Mouse (Mus musculus): ENCODE measurements around the gene Smarcc2. TPM values are rescaled to one million over a fixed set of nuclear protein-coding genes. Genes with fewer than 3 reads are reported as not detected.
A peak's percentile ranks its signal among the peaks of the same experiment; 100 is the strongest.

Smarcc2 gene
- polyA plus RNA-seq, 1 experiment from 2014 or later, result 124 TPM

GRCm38 (mm10) chr10:128493695-128494666, 34.9 kb downstream of the Smarcc2 start, which contains the start of gene Myl6:
Myl6 (minus strand) TSS chr10:128494145.
- no peaks in the 10 kb centered on the region for H3K9me3 ChIP-seq (ENCODE audit: control insufficient read depth, low read length)
- peak within 1 kb of the TSS; percentile 88 for H3K4me3 ChIP-seq (ENCODE audit: low read depth, low read length)
- no peaks in the 10 kb centered on the region for H3K27me3 ChIP-seq (ENCODE audit: control insufficient read depth, insufficient read depth, low read length)
- peak within 1 kb of the TSS; percentile 82 for H3K27ac ChIP-seq (ENCODE audit: low read depth, low read length)
- DNase-seq (ENCODE audit: low spot score), result peak; percentile 98
- peak; percentile 94 for ATAC-seq (ENCODE audit: insufficient read depth, low FRiP score, low TSS enrichment)
- WGBS, result under 1% methylated on average over 39 of the region's 45 CpGs
- H3K4me2 ChIP-seq (ENCODE audit: low read depth), result peak within 1 kb of the TSS; percentile 83
- peak within 1 kb of the TSS; percentile 71 for H3K9ac ChIP-seq (ENCODE audit: low read length)
- peaks cover 12% of the 10 kb centered on the region for H3K36me3 ChIP-seq (ENCODE audit: control insufficient read depth, insufficient read depth, low read length)
- H3K4me1 ChIP-seq (ENCODE audit: control insufficient read depth, insufficient read depth, low read length), result peaks cover 17% of the 10 kb centered on the region; the same call in 1 of the 2 replicates

DNA sequence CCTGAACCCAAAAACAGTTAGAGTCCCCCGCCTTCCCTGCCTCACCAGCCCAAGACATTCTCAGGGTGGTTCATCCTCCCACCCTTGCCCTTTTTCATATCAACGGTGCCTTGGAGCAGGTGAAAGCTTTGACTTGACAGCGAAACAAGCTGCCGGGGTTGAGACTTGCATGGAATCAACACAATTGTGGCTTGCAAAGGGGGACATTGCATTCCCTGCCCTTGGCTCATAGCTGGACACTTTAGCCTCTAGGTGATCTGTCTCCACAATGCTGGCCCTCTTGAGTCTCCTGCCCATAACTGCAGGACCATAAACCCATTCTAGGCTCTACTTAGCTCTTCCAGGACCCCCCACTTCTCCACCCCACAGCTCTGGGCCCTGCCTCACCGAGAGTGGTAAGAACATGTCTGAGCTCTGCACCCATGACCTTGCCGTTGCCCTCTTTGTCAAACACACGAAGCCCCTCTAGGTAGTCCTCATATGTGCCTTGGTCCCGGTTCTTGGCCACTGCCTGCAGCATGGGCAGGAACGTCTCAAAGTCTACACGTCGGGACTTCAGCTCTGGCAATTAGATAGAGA, 35.7 kb downstream of the Smarcc2 start:
- H3K9ac ChIP-seq (ENCODE audit: low read length), result peak overlapping the region; percentile 71
- H3K4me2 ChIP-seq (ENCODE audit: low read depth), result peak overlapping the region; percentile 83
- no peak for DNase-seq (ENCODE audit: low spot score)
- peaks cover 20% of the 10 kb centered on the region; the same call in 1 of the 2 replicates for H3K4me1 ChIP-seq (ENCODE audit: control insufficient read depth, insufficient read depth, low read length)
- no peaks in the 10 kb centered on the region for H3K9me3 ChIP-seq (ENCODE audit: control insufficient read depth, low read length)
- H3K27me3 ChIP-seq (ENCODE audit: control insufficient read depth, insufficient read depth, low read length), result no peaks in the 10 kb centered on the region
- WGBS, result 59% methylated on average over 11 of the region's 11 CpGs
- H3K36me3 ChIP-seq (ENCODE audit: control insufficient read depth, insufficient read depth, low read length), result peaks cover 8% of the 10 kb centered on the region
- no peak for ATAC-seq (ENCODE audit: insufficient read depth, low FRiP score, low TSS enrichment)
- peak overlapping the region; percentile 88 for H3K4me3 ChIP-seq (ENCODE audit: low read depth, low read length)
- H3K27ac ChIP-seq (ENCODE audit: low read depth, low read length), result peak overlapping the region; percentile 9; the same call in 1 of the 2 replicates

- Histone ChIP-seq H3K9ac (ENCODE audit: low read length) (no peak overlapping the region), H3K4me2 (ENCODE audit: low read depth) (peak overlapping the region; percentile 83; the same call in 1 of the 2 replicates), H3K9me3 (ENCODE audit: control insufficient read depth, low read length) (no peaks in the 10 kb centered on the region), H3K27me3 (ENCODE audit: control insufficient read depth, insufficient read depth, low read length) (no peaks in the 10 kb centered on the region), H3K27ac (ENCODE audit: low read depth, low read length) (no peak overlapping the region), H3K36me3 (ENCODE audit: control insufficient read depth, insufficient read depth, low read length) (peaks cover 6% of the 10 kb centered on the region), H3K4me1 (ENCODE audit: control insufficient read depth, insufficient read depth, low read length) (peaks cover 20% of the 10 kb centered on the region; the same call in 1 of the 2 replicates), H3K4me3 (ENCODE audit: low read depth, low read length) (peak overlapping the region; percentile 88; the same call in 1 of the 2 replicates)
- WGBS, result 87% methylated on average over 2 of the region's 2 CpGs
- no peak for ATAC-seq (ENCODE audit: insufficient read depth, low FRiP score, low TSS enrichment)
- DNase-seq (ENCODE audit: low spot score), result no peak
Measured at GRCm38 (mm10) chr10:128495270-128495669, 36.2 kb downstream of the Smarcc2 start.

- H3K27me3 ChIP-seq (ENCODE audit: control insufficient read depth, insufficient read depth, low read length), result no peaks in the 10 kb centered on the region
- no peaks in the 10 kb centered on the region for H3K9me3 ChIP-seq (ENCODE audit: control insufficient read depth, low read length)
- ATAC-seq (ENCODE audit: insufficient read depth, low FRiP score, low TSS enrichment) (no peak), DNase-seq (ENCODE audit: low spot score) (no peak)
- 76% methylated on average over 4 of the region's 4 CpGs for WGBS
- no peak overlapping the region for H3K4me3 ChIP-seq (ENCODE audit: low read depth, low read length)
- no peak overlapping the region for H3K4me2 ChIP-seq (ENCODE audit: low read depth)
- no peak overlapping the region for H3K9ac ChIP-seq (ENCODE audit: low read length)
- H3K27ac ChIP-seq (ENCODE audit: low read depth, low read length), result no peak overlapping the region
- H3K4me1 ChIP-seq (ENCODE audit: control insufficient read depth, insufficient read depth, low read length), result peaks cover 20% of the 10 kb centered on the region; the same call in 1 of the 2 replicates
- peaks cover 4% of the 10 kb centered on the region for H3K36me3 ChIP-seq (ENCODE audit: control insufficient read depth, insufficient read depth, low read length)
Measured at GRCm38 (mm10) chr10:128495903-128496302, 36.9 kb downstream of the Smarcc2 start.

- H3K4me3 ChIP-seq (ENCODE audit: low read depth, low read length), result no peak overlapping the region
- WGBS, result 40% methylated on average over 6 of the region's 6 CpGs
- peaks cover 18% of the 10 kb centered on the region; the same call in 1 of the 2 replicates for H3K4me1 ChIP-seq (ENCODE audit: control insufficient read depth, insufficient read depth, low read length)
- no peak overlapping the region for H3K9ac ChIP-seq (ENCODE audit: low read length)
- DNase-seq (ENCODE audit: low spot score) (no peak), ATAC-seq (ENCODE audit: insufficient read depth, low FRiP score, low TSS enrichment) (no peak)
- no peaks in the 10 kb centered on the region for H3K27me3 ChIP-seq (ENCODE audit: control insufficient read depth, insufficient read depth, low read length)
- no peaks in the 10 kb centered on the region; the same call in 1 of the 2 replicates for H3K36me3 ChIP-seq (ENCODE audit: control insufficient read depth, insufficient read depth, low read length)
- H3K27ac ChIP-seq (ENCODE audit: low read depth, low read length), result no peak overlapping the region
- peak overlapping the region; percentile 6; the same call in 1 of the 2 replicates for H3K4me2 ChIP-seq (ENCODE audit: low read depth)
- no peaks in the 10 kb centered on the region for H3K9me3 ChIP-seq (ENCODE audit: control insufficient read depth, low read length)
Measured at GRCm38 (mm10) chr10:128496509-128497077, 37.5 kb downstream of the Smarcc2 start.

DNA sequence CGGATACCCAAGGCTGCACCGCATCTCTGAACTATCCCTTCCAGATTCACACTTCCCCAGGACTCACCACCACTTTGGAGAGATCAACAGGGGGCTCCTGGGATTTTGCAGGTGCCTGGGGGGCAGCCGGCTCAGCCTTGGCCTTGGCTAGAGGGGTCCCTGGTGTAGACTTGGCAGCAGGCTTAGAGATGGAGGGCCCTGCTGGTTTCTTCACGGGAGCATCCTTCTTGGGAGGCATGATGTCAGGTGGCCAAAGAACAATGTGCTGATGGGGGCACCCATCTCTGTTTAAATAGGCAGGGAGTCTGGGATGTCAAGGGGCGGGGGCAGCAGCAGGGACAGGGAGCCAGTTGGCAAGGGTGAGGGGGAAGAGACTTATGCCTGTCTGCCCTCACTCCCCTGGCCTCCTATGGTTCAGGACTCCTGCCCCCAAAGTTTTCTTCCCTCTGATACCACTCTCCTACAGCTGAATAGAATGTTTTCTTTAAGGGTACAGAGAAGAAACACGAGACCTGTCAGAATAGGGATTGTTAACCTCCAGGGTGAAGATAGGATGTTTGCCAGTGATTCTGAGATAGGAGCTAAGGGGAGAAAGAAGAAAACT, 38.2 kb downstream of the Smarcc2 start:
- ATAC-seq (ENCODE audit: insufficient read depth, low FRiP score, low TSS enrichment) (no peak), DNase-seq (ENCODE audit: low spot score) (no peak)
- Histone ChIP-seq H3K9ac (ENCODE audit: low read length) (no peak overlapping the region), H3K4me2 (ENCODE audit: low read depth) (peak overlapping the region; percentile 55; the same call in 1 of the 2 replicates), H3K27ac (ENCODE audit: low read depth, low read length) (no peak overlapping the region), H3K9me3 (ENCODE audit: control insufficient read depth, low read length) (no peaks in the 10 kb centered on the region), H3K4me3 (ENCODE audit: low read depth, low read length) (no peak overlapping the region), H3K4me1 (ENCODE audit: control insufficient read depth, insufficient read depth, low read length) (peaks cover 15% of the 10 kb centered on the region; the same call in 1 of the 2 replicates), H3K36me3 (ENCODE audit: control insufficient read depth, insufficient read depth, low read length) (no peaks in the 10 kb centered on the region), H3K27me3 (ENCODE audit: control insufficient read depth, insufficient read depth, low read length) (no peaks in the 10 kb centered on the region)
- WGBS, result 44% methylated on average over 6 of the region's 6 CpGs

DNA sequence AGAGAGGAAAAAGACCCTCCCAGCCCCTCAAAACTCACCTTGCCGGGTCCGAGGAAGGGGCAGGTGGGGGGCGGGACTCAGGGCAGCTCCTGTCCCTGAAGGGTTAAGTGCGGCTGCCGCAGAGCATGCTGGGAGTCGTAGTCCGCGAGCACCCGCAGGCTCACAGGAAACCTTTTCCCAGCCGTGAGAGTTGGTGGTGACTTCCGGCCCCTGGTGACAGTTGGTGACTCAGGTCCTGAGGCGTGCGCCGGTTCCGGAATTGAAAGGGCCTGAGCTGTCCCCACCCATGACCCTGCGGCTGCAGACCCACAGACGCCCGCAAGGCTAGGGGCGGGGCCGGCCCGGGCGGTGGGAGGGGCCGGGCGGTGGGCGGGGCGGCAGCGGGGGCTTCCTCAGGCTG, 39.5 kb downstream of the Smarcc2 start, which contains the start of gene Myl6b:
Gene Myl6b, minus strand, starts transcription at position 96 of the 400 bp plus-strand sequence.
- Histone ChIP-seq H3K9me3 (ENCODE audit: control insufficient read depth, low read length) (no peaks in the 10 kb centered on the region), H3K4me3 (ENCODE audit: low read depth, low read length) (peak within 1 kb of the TSS; percentile 47), H3K4me1 (ENCODE audit: control insufficient read depth, insufficient read depth, low read length) (peaks cover 10% of the 10 kb centered on the region; the same call in 1 of the 2 replicates), H3K4me2 (ENCODE audit: low read depth) (peak within 1 kb of the TSS; percentile 55), H3K36me3 (ENCODE audit: control insufficient read depth, insufficient read depth, low read length) (no peaks in the 10 kb centered on the region), H3K27ac (ENCODE audit: low read depth, low read length) (peak within 1 kb of the TSS; percentile 60; the same call in 1 of the 2 replicates), H3K9ac (ENCODE audit: low read length) (peak within 1 kb of the TSS; percentile 63), H3K27me3 (ENCODE audit: control insufficient read depth, insufficient read depth, low read length) (no peaks in the 10 kb centered on the region)
- ATAC-seq (ENCODE audit: insufficient read depth, low FRiP score, low TSS enrichment), result peak; percentile 84
- WGBS, result under 1% methylated on average over 27 of the region's 27 CpGs
- DNase-seq (ENCODE audit: low spot score), result peak; percentile 94

Data from neural tube, embryonic 11.5 days (tissue).